Mouse (Mus musculus) hindlimb bud, embryonic 11.5 days (tissue): Measurements from ENCODE around the gene Ptpn21.

Source experiments
- DNase-seq: peaks from one replicate; pipeline ENCODE4 v3.0.0-alpha.2; 2012; ENCODE audit warnings: low read depth, low spot score; ENCODE audit errors: extremely low spot score

The Ptpn21 gene

GRCm38 (mm10) chr12:98668132-98668814, 68.9 kb downstream of the Ptpn21 start:
- DNase-seq, result no peak

- DNase-seq, result no peak
Measured at GRCm38 (mm10) chr12:98662617-98663016, 74.6 kb downstream of the Ptpn21 start.

DNA sequence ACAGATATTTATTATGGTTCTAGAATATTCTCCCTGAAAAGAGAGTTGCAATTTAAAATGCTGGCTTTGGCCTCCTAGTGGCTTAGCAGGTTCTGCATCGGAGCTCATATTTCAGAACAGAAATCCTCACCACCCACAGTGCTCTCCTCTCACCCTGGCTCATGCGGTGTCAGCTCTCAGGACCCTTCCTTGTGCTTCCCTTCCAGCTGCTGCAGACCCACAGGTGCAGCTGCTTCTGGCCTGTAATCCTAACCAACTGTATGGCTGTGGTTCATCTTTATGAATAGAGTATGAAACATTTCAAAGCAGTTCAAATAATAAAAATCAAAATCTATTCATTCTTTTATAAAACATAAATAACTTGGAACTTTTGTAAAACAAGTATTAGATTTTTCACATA, 80.3 kb downstream of the Ptpn21 start:
- DNase-seq, result no peak

DNA sequence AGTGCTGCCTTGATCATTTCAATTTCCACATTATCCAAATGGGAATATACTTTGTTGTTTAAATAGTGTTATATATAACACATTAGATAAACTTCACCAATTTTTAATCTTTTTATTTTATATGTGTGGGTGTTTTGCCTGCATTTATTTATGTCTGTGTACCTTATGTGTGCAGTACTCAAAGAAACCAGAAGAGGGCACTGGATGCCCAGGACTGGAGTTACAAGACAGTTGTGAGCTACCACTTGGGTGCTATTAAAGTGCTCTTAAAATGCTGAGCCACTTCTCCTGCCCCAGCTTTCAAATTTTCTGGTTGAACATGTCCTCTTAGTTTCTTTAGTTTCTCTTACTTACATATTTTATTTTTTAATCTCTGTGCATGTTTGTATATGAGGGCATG, 92.4 kb downstream of the Ptpn21 start:
- DNase-seq, result no peak

GRCm38 (mm10) chr12:98628260-98628970, 108.8 kb downstream of the Ptpn21 start:
- no peak for DNase-seq

DNA sequence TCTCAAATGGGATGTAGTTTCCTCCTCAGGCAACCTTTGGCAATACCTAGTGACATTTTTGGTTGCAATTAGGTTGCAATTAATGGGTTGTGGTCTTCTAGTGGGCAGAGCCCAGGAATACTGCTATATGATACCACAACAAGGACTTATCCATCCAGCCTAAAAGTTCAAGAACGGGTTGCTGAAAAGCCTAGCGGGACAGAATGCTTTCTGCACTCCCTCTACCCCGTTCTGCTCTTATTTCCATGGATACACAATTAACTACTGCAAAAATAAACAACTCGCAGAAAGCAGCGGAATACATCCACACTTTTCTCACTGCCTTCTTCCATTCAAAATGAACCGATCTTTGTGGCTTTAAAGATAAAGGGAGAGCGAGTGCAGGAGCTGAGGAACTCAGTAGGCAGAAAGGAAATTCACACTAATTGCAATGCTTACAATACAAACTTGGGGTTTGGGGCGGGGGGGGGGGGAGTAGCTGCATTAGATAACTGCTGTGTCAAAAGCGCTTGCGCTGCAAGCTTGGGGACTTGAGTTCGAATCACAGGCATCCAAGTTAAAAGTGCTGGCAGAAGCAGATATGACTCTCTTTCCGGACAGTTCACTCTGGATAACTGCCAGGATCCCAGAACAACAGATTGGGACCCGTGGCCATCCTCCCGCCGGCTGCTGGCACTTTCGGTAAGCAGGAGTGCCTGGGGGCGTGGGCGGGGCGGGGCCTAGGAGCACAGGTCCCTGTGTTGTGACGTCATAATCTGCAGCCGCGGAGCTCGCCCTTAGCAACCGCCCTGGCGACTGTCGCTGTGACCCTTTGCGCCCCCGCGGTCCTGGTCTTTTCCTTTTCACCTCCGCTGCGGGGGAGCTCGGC, 109.6 kb downstream of the Ptpn21 start, which contains the start of gene Spata7:
TSS of gene Spata7 (plus strand) at position 766 of the 868 bp plus-strand sequence.
- DNase-seq, result peak; percentile 50
